Mouse (Mus musculus) neural tube, embryonic 13.5 days (tissue): Measurements from ENCODE around the gene Cpsf7. TPM values are rescaled to one million over a fixed set of nuclear protein-coding genes. Genes with fewer than 3 reads are reported as not detected.

ENCODE experiments used
- ATAC-seq: fragments of 200-750 bp; cut with Nextera tagmentation; 2 replicates; pipeline ENCODE4 v1.8.0; 2017; ENCODE audit warnings: low read depth, mild to moderate bottlenecking, moderate TSS enrichment, moderate library complexity
- H3K27ac ChIP-seq: fragments of 300-500 bp; sonication (generic); replicated peaks from 2 replicates; pipeline ENCODE4 v1.5.1; 2015; ENCODE audit warnings: moderate library complexity, mild to moderate bottlenecking, inconsistent platforms
- H3K27me3 ChIP-seq: fragments of 300-500 bp; sonication (generic); 2 replicates; pipeline ENCODE4 v1.6.1; 2015; ENCODE audit warnings: mild to moderate bottlenecking, inconsistent platforms
- H3K36me3 ChIP-seq: fragments of 300-500 bp; sonication (generic); 2 replicates; pipeline ENCODE4 v1.6.1; 2015; ENCODE audit warnings: mild to moderate bottlenecking, inconsistent platforms
- H3K4me1 ChIP-seq: fragments of 300-500 bp; sonication (generic); replicated peaks from 2 replicates; pipeline ENCODE4 v1.6.1; 2015; ENCODE audit warnings: inconsistent platforms
- H3K4me2 ChIP-seq: fragments of 300-500 bp; sonication (generic); 2 replicates; pipeline ENCODE4 v1.6.1; 2015; ENCODE audit warnings: inconsistent platforms, mild to moderate bottlenecking, moderate library complexity
- H3K4me3 ChIP-seq: fragments of 300-500 bp; sonication (generic); 2 replicates; pipeline ENCODE4 v1.5.1; 2015; ENCODE audit warnings: mild to moderate bottlenecking, inconsistent platforms
- H3K9ac ChIP-seq: fragments of 300-500 bp; sonication (generic); 2 replicates; pipeline ENCODE4 v1.6.1; 2015; ENCODE audit warnings: moderate library complexity, mild to moderate bottlenecking, inconsistent platforms
- H3K9me3 ChIP-seq: fragments of 300-500 bp; sonication (generic); 2 replicates; pipeline ENCODE4 v1.6.1; 2016; ENCODE audit warnings: inconsistent platforms
- WGBS: fragments of 180-500 bp; shearing (Covaris S2); methylation state at CpG from one replicate; pipeline ENCODE4 v1.1.7; 2015; 5-methylcytosine and 5-hydroxymethylcytosine counted together
- polyA plus RNA-seq: library from polyadenylated mRNA; unstranded; fragments of >200 nt; fragmentation: Nextera tagmentation; extraction: Ambion mirVana; gene quantifications from 2 replicates; pipeline ENCODE4 v1.2.1, GENCODE M21; 2015

The Cpsf7 gene
- polyA plus RNA-seq = 47.3 and 60.1 TPM in 2 replicates

DNA sequence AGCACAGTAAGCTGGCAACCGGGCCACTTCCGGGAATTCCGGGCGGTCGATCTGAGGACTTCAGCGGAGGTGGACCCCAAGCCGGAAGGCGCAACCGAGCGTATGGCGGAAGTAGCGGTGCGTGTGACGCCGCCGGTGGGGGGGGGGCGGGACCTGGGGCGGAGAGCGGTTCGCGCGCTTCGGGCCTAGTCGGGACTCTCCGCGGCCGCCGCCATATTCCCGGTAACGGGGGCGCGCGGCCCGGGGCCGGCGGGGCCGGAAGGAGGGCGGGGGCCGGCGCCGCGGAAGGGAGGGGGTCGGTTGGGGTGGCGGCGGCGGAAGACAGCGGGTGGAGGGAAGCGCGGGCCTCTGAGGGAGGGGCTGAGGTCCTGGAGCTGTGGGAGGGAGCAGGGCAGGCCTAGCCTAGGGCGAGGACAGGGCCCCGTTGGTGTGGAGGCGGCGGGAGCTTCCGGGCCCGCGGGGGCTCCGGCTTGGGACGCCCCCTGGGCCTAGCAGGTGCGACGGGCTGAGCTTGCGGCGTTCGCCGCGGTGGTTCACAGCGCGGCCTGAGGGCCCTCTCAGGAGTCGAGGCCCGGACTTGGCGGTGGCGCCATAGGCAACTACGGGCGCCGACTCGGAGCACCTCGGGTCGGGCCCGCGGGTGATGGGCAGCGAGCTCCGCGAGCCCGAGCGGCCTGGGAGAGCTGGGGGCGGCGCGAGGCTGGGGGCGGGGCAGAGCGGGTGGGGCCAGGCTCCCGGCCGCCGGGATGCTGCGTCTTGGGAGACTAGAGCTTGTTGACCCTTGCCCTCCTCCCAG lies at the start of gene Cpsf7:
TSS of gene Cpsf7 (plus strand) at position 161 of the 796 bp plus-strand sequence.
- ATAC-seq = peak; percentile 92
- H3K27ac ChIP-seq = peak within 1 kb of the TSS; percentile 98
- no peaks in the 10 kb centered on the region for H3K9me3 ChIP-seq
- peak within 1 kb of the TSS; percentile 75 for H3K4me2 ChIP-seq
- peaks cover 38% of the 10 kb centered on the region for H3K4me1 ChIP-seq
- under 1% methylated on average over 67 of the region's 93 CpGs for WGBS
- H3K9ac ChIP-seq = peak within 1 kb of the TSS; percentile 99
- H3K36me3 ChIP-seq = peaks cover 14% of the 10 kb centered on the region
- peak within 1 kb of the TSS; percentile 98 for H3K4me3 ChIP-seq
- H3K27me3 ChIP-seq = no peaks in the 10 kb centered on the region

DNA sequence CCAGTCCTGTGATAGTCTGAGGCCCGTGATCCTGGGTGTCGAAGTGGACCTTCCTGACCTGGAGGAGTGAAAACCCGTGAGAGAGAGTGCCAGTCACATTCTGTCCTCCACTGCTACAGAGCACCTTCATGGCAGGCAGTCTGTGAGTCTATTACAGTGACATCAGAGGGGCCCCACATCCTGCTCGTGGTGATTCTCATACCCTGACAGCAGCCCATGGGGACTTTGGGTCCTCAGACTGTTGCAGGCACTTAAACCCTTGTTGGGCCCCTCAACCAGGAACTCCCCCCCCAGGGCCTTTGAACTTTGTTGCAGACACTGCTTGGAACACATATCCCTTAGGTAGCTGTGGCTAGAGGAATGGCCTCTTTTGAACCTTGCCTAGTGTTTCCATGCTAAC lies 45.5 kb upstream of the Cpsf7 start:
- ATAC-seq = no peak
- 72% methylated on average over 4 of the region's 4 CpGs for WGBS

DNA sequence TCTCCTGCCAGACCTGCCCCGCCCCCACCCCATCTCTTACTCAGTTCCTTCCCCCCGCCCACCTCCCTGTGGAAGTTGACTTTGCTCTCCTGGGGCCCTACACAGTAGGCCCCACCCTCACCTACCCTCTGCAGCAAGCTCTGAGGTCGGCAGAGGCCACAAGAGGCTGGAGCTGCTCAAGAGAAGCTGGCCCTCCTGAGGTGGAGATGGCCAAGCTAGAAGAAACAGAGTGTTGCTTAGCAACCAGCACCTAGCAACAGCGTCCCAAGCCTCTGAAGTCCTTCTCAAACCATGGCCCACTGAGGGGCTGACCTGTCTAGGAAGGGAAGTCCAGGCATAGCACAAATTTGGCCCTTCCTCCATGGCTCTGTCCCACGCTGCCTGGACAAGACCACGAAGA lies 42.4 kb upstream of the Cpsf7 start, which contains the start of gene Ppp1r32:
TSS of gene Ppp1r32 (minus strand) at position 226 of the 400 bp plus-strand sequence.
- no peak within 1 kb of the TSS for H3K27ac ChIP-seq
- H3K36me3 ChIP-seq = no peaks in the 10 kb centered on the region
- no peak within 1 kb of the TSS for H3K4me3 ChIP-seq
- no peaks in the 10 kb centered on the region for H3K9me3 ChIP-seq
- WGBS = 32% methylated on average over 6 of the region's 6 CpGs
- no peak within 1 kb of the TSS for H3K4me2 ChIP-seq
- peaks cover 17% of the 10 kb centered on the region; the same call in 1 of the 2 replicates for H3K27me3 ChIP-seq
- H3K9ac ChIP-seq = no peak within 1 kb of the TSS
- ATAC-seq = no peak
- peaks cover 9% of the 10 kb centered on the region for H3K4me1 ChIP-seq

More for the DNA sequence above, 45.5 kb upstream of the Cpsf7 start:
- Histone ChIP-seq H3K9me3 (no peaks in the 10 kb centered on the region), H3K4me2 (no peak overlapping the region), H3K27ac (no peak overlapping the region), H3K9ac (no peak overlapping the region), H3K4me3 (no peak overlapping the region), H3K27me3 (no peaks in the 10 kb centered on the region), H3K4me1 (peaks cover 9% of the 10 kb centered on the region), H3K36me3 (no peaks in the 10 kb centered on the region)

DNA sequence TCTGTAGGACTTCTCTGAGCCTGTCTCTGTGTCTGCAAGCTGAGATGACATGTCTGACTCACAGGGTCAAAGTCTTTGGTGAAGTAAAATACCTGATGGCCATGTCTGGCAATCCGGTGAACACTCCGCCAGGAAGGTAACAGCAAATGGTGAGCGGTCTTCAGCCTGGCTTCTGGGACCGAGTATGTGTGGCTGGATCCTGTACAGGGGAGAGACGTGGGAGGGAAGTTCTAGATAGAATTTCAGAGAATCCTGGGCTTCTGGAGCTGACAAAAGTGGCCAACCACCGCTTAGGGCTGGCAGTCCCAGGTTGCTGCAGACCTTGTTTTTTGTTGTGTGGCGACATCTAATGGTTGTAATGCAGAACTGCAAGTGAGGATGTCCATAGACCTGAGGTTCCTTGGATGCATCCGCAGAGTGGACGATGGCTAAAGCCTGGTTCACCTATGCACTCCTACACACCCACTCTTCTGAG lies 38.8 kb upstream of the Cpsf7 start:
- ATAC-seq = peak; percentile 84
- Histone ChIP-seq H3K27ac (no peak overlapping the region), H3K4me2 (no peak overlapping the region), H3K4me3 (no peak overlapping the region), H3K27me3 (peaks cover 22% of the 10 kb centered on the region; the same call in 1 of the 2 replicates), H3K9ac (no peak overlapping the region), H3K4me1 (peaks cover 12% of the 10 kb centered on the region), H3K36me3 (no peaks in the 10 kb centered on the region), H3K9me3 (no peaks in the 10 kb centered on the region)
- 20% methylated on average over 9 of the region's 9 CpGs for WGBS

DNA sequence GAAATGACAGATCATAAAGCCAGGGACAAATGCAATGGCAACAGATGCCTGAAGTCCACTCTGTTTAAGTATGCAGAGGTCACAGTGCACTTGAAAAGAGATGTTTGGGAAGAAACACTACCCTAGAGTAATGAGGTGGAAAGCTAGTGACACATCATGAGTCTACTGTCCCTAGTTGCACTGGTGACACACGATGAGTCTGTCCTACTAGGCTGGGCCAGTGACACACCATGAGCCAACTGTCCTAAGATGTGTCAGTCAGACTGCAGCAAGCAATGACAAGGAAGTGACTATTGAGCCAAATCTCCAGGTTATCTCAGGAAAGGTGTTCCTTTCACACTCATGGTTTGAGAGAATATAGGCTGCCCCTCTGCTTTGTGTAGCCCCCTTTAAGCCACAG lies 29.4 kb upstream of the Cpsf7 start:
- H3K4me2 ChIP-seq = no peak overlapping the region
- no peak overlapping the region for H3K27ac ChIP-seq
- H3K4me1 ChIP-seq = peaks cover 41% of the 10 kb centered on the region
- no peaks in the 10 kb centered on the region for H3K27me3 ChIP-seq
- H3K4me3 ChIP-seq = no peak overlapping the region
- H3K9me3 ChIP-seq = no peaks in the 10 kb centered on the region
- 84% methylated on average over 1 of the region's 1 CpGs for WGBS
- H3K36me3 ChIP-seq = peaks cover 18% of the 10 kb centered on the region; the same call in 1 of the 2 replicates
- no peak for ATAC-seq
- H3K9ac ChIP-seq = no peak overlapping the region

DNA sequence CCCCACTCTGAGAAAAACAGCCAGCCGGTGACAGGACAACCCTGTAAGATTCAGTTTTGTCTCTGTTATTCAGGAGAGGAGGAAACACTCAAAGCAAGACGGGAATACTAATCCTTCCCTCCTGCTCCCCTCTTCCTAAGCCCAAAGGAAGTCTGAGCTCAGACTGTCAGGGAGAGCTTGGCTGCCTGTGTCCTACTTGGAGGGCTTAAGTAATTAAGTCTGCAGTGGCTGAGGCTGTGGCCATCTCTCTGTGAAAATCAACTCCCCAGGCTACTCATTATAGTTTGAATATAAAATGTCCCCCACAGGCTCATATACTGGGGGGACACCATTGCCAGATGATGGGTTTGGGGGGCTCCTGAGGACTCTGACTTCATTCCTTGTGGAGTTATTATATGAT lies 28.1 kb upstream of the Cpsf7 start:
- Histone ChIP-seq H3K4me1 (peaks cover 32% of the 10 kb centered on the region), H3K36me3 (peaks cover 31% of the 10 kb centered on the region), H3K9me3 (no peaks in the 10 kb centered on the region), H3K4me3 (no peak overlapping the region), H3K27ac (peak overlapping the region; percentile 54; the same call in 1 of the 2 replicates), H3K27me3 (no peaks in the 10 kb centered on the region), H3K4me2 (no peak overlapping the region), H3K9ac (no peak overlapping the region)
- ATAC-seq = no peak; the same call in 1 of the 2 replicates
- WGBS = 77% methylated on average over 2 of the region's 2 CpGs

DNA sequence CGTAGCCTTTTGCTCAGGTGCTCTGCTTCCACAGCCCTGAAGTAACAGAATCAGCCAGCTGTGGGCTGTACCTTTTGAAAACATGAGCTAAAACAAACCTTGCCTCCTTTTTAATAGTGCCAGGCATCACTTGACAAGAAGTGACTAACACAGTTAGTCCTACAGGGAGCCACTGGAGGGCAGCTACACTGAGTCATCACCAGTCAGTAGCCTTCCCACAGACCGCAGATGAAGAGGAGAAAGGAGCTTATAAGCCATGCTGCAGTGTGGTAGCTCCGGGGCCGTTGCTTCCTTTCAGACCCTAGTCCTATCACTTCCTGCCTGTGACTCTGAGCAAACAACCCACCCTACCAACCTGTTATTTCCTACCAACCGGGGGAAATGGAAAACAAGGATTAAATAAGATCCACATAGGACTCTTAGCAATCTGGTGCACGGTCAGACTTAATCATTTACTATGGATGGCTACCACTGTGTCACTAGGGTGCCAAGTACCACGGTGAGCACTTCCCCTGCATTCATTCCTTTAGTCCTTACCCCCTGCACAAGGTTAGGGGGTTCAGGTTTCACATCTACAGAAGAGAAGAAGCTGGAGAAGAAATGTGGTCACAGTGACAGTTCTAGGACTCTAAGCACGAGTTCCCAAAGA lies 27.4 kb upstream of the Cpsf7 start:
- no peak overlapping the region for H3K9ac ChIP-seq
- H3K9me3 ChIP-seq = no peaks in the 10 kb centered on the region
- no peak for ATAC-seq
- no peaks in the 10 kb centered on the region for H3K27me3 ChIP-seq
- H3K36me3 ChIP-seq = peaks cover 32% of the 10 kb centered on the region
- H3K4me2 ChIP-seq = no peak overlapping the region
- peaks cover 25% of the 10 kb centered on the region for H3K4me1 ChIP-seq
- WGBS = 54% methylated on average over 8 of the region's 8 CpGs
- H3K27ac ChIP-seq = peak overlapping the region; percentile 54
- H3K4me3 ChIP-seq = no peak overlapping the region

DNA sequence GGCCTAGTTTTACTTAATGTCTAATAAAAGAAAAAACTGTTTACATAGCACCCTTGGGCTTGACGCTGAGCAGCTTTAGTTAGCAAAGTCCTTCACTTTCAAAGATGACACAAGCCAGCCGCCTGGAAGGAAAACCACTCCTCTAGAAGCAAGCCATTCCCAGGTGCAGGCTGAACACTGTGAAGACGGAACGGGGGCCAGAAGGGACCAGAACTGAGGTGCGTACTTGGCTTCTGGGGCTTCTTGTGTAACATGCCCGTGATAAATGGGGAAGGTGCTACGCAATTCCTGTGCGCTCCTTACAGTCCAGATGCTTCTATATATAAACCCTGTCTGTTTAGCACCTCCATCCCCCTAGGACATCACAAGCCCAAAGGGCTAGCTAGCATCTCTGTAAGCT lies 24.5 kb upstream of the Cpsf7 start:
- H3K4me2 ChIP-seq = no peak overlapping the region
- ATAC-seq = no peak
- H3K36me3 ChIP-seq = peaks cover 52% of the 10 kb centered on the region
- H3K9me3 ChIP-seq = no peaks in the 10 kb centered on the region
- H3K9ac ChIP-seq = no peak overlapping the region
- H3K27ac ChIP-seq = no peak overlapping the region
- no peak overlapping the region for H3K4me3 ChIP-seq
- 97% methylated on average over 8 of the region's 8 CpGs for WGBS
- no peaks in the 10 kb centered on the region for H3K27me3 ChIP-seq
- peaks cover 21% of the 10 kb centered on the region for H3K4me1 ChIP-seq

DNA sequence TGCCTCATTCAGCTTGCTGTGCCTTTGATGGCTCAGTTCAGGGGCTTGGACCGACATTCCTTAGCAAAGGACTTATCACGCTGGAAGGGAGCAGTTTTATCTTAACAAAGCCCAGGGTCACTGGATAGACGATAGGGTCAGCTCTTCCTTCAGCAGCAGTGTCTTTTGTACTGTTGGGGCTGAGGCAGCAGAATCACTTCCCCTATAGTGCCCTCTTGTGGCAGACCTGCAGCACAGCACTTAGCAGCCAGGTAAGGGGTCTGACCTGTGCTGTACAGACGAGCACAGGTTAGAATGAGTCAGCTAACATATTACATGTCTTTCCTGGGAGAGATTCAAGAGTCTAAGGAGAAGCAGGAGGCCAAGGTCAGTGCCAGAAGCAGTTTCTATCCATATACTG lies 22.5 kb upstream of the Cpsf7 start:
- Histone ChIP-seq H3K4me2 (no peak overlapping the region), H3K9ac (no peak overlapping the region), H3K9me3 (no peaks in the 10 kb centered on the region), H3K27ac (no peak overlapping the region), H3K4me3 (no peak overlapping the region), H3K4me1 (peaks cover 7% of the 10 kb centered on the region; the same call in 1 of the 2 replicates), H3K36me3 (peaks cover 70% of the 10 kb centered on the region), H3K27me3 (no peaks in the 10 kb centered on the region)
- 4% methylated on average over 4 of the region's 4 CpGs for WGBS
- ATAC-seq = peak; percentile 83

DNA sequence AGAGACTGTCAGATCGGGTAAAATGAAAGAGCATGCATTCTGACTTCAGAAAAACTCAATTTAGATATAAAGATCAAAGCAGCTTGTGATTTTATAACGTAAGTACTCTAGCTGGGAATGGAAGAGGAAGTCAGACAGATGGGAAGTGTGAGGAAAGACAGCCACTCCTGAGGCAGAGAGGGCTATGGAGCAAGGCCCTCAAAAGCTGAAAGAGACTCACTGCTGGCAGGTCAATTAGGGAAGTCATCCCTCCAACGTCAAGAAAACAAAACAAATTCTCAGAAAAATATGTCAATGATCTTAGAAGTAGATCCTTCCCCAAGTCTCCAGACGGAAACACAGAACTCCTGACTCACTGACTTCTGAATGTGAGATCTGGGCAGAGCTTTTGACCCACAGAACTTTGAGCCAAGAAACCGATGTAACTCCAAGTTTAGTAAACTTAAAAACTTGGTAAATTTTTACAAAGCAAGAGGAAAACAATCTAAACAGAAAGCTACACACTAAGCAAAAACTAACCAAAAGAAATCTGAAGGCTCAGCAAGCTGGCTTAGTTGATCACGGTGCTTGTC lies 14.2 kb upstream of the Cpsf7 start:
- no peak overlapping the region for H3K4me3 ChIP-seq
- H3K9ac ChIP-seq = no peak overlapping the region
- no peaks in the 10 kb centered on the region for H3K9me3 ChIP-seq
- H3K36me3 ChIP-seq = peaks cover 54% of the 10 kb centered on the region
- H3K27me3 ChIP-seq = no peaks in the 10 kb centered on the region
- no peak for ATAC-seq
- no peaks in the 10 kb centered on the region for H3K4me1 ChIP-seq
- H3K4me2 ChIP-seq = no peak overlapping the region
- 87% methylated on average over 6 of the region's 6 CpGs for WGBS
- no peak overlapping the region for H3K27ac ChIP-seq

DNA sequence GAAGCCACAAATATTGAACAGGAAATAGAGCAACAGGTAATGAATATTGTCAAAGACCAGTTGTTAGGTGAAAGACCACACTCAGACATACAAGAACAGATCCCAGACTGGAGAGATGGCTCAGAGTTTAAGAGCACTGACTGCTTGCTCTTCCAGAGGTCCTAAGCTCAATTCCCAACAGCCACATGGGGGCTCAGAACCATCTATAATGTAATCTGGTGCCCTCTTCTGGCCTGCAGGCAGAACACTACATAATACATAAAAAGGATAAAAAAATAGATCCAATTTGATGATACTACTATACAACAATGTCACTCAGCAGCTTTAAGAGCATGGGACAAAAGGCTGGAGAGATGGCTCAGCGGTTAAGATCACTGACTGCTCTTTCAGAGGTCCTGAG lies 4.7 kb upstream of the Cpsf7 start:
- H3K27ac ChIP-seq = no peak overlapping the region
- H3K4me1 ChIP-seq = peaks cover 16% of the 10 kb centered on the region
- H3K36me3 ChIP-seq = peaks cover 21% of the 10 kb centered on the region
- WGBS = 58% methylated on average over 1 of the region's 1 CpGs
- H3K9me3 ChIP-seq = no peaks in the 10 kb centered on the region
- H3K4me3 ChIP-seq = no peak overlapping the region
- H3K4me2 ChIP-seq = no peak overlapping the region
- no peaks in the 10 kb centered on the region for H3K27me3 ChIP-seq
- no peak for ATAC-seq
- H3K9ac ChIP-seq = no peak overlapping the region

DNA sequence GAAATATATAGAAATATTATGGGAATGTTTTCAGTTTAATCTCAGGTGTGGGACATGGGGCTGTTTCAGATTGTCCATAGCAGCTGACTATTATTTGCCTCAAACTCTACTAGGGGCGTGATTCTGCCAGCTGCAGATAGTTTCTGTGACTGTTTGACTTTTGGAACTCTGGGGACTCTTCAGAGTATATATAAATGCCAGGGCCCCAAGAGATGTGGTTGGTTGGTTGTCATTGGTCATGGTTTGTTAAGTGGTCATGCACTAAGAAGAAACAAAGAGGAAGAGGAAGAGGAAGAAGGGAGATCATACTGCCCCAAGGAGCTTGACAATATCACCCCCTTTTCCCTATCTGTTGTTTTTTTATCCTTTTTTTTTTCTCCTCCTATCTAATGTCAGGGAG lies 3.1 kb upstream of the Cpsf7 start:
- H3K9ac ChIP-seq = no peak overlapping the region
- ATAC-seq = no peak
- H3K4me2 ChIP-seq = no peak overlapping the region
- H3K27me3 ChIP-seq = no peaks in the 10 kb centered on the region
- no peaks in the 10 kb centered on the region for H3K9me3 ChIP-seq
- H3K27ac ChIP-seq = no peak overlapping the region
- peaks cover 5% of the 10 kb centered on the region for H3K36me3 ChIP-seq
- H3K4me3 ChIP-seq = no peak overlapping the region
- H3K4me1 ChIP-seq = peaks cover 25% of the 10 kb centered on the region
- 82% methylated on average over 1 of the region's 1 CpGs for WGBS
